Comparison of ENCODE assay signal across 23 mouse cellular contexts in genomic region chr2:63668784-63669183, GRCm38 (mm10).
A peak's percentile ranks its signal among the peaks of the same experiment; 100 is the strongest.
DNase-seq lines count a peak whose midpoint lies in the region; ATAC-seq lines count a peak whose summit lies in the region.
"Had no signal": no experiment of that assay in that cellular context is flagged by ENCODE, and none has a peak within 500 bp of the region (broad histone marks: within the 10 kb centered on the region; RNA-seq: fewer than 3 reads in every experiment).

No protein-coding gene starts in this region.

- peak overlapping the region; percentile 65 for H3K27ac ChIP-seq in forebrain, embryonic 10.5 days
- H3K27ac ChIP-seq in forebrain, embryonic 14.5 days (ENCODE audit: low read depth, low read length): no peak overlapping the region
- H3K27ac ChIP-seq in hindbrain, embryonic 11.5 days (ENCODE audit: low read depth, low read length): no peak overlapping the region
- H3K27ac ChIP-seq in hindbrain, embryonic 10.5 days: no peak overlapping the region
- H3K27ac ChIP-seq in kidney, embryonic 16.5 days (ENCODE audit: low read length): no peak overlapping the region
- H3K27ac ChIP-seq: embryonic facial prominence, embryonic 15.5 days; forebrain, embryonic 15.5 days; heart, adult 2 months; heart, embryonic 15.5 days; intestine, embryonic 15.5 days had no signal

- 63% methylated on average over 7 of the region's 7 CpGs for WGBS in forebrain, embryonic 10.5 days
- 29% methylated on average over 7 of the region's 7 CpGs for WGBS in forebrain, embryonic 14.5 days
- WGBS in hindbrain, embryonic 11.5 days: 81% methylated on average over 7 of the region's 7 CpGs
- WGBS in hindbrain, embryonic 10.5 days: 65% methylated on average over 7 of the region's 7 CpGs
- WGBS in kidney, embryonic 16.5 days: 77% methylated on average over 7 of the region's 7 CpGs

- H3K4me3 ChIP-seq in forebrain, embryonic 10.5 days: no peak overlapping the region
- H3K4me3 ChIP-seq in forebrain, embryonic 14.5 days (ENCODE audit: low read depth, low read length): no peak overlapping the region
- H3K4me3 ChIP-seq in hindbrain, embryonic 11.5 days (ENCODE audit: low read depth, low read length): no peak overlapping the region
- no peak overlapping the region for H3K4me3 ChIP-seq in hindbrain, embryonic 10.5 days
- H3K4me3 ChIP-seq in kidney, embryonic 16.5 days (ENCODE audit: low read length): no peak overlapping the region
- H3K4me3 ChIP-seq: embryonic facial prominence, embryonic 15.5 days; erythroblast, embryonic 14.5 days; forebrain, embryonic 15.5 days; heart, adult 2 months; heart, embryonic 15.5 days; intestine, embryonic 15.5 days had no signal

- H3K9ac ChIP-seq in forebrain, embryonic 14.5 days (ENCODE audit: low read length): no peak overlapping the region
- H3K9ac ChIP-seq in hindbrain, embryonic 11.5 days (ENCODE audit: low read depth, low read length): no peak overlapping the region
- H3K9ac ChIP-seq in kidney, embryonic 16.5 days (replicated peaks; ENCODE audit: low read length): no peak overlapping the region
- H3K9ac ChIP-seq: embryonic facial prominence, embryonic 15.5 days; forebrain, embryonic 15.5 days; heart, embryonic 15.5 days; intestine, embryonic 15.5 days had no signal

- no peaks in the 10 kb centered on the region for H3K27me3 ChIP-seq in forebrain, embryonic 10.5 days (ENCODE audit: poor library complexity, severe bottlenecking)
- H3K27me3 ChIP-seq in forebrain, embryonic 14.5 days (replicated peaks; ENCODE audit: control insufficient read depth, insufficient read depth, low read length): no peaks in the 10 kb centered on the region
- H3K27me3 ChIP-seq in hindbrain, embryonic 11.5 days (ENCODE audit: control insufficient read depth, insufficient read depth, low read length): no peaks in the 10 kb centered on the region
- H3K27me3 ChIP-seq in hindbrain, embryonic 10.5 days (ENCODE audit: insufficient read depth, poor library complexity, severe bottlenecking): no peaks in the 10 kb centered on the region
- H3K27me3 ChIP-seq in kidney, embryonic 16.5 days (ENCODE audit: insufficient read depth, low read length): no peaks in the 10 kb centered on the region
- H3K27me3 ChIP-seq: embryonic facial prominence, embryonic 15.5 days; forebrain, embryonic 15.5 days; heart, embryonic 15.5 days; intestine, embryonic 15.5 days had no signal

- H3K36me3 ChIP-seq in forebrain, embryonic 10.5 days (replicated peaks): no peaks in the 10 kb centered on the region
- no peaks in the 10 kb centered on the region for H3K36me3 ChIP-seq in forebrain, embryonic 14.5 days (ENCODE audit: control insufficient read depth, insufficient read depth, low read length)
- H3K36me3 ChIP-seq in hindbrain, embryonic 11.5 days (ENCODE audit: control insufficient read depth, insufficient read depth, low read length): no peaks in the 10 kb centered on the region
- no peaks in the 10 kb centered on the region for H3K36me3 ChIP-seq in hindbrain, embryonic 10.5 days
- no peaks in the 10 kb centered on the region for H3K36me3 ChIP-seq in kidney, embryonic 16.5 days (ENCODE audit: insufficient read depth, low read length)
- H3K36me3 ChIP-seq: embryonic facial prominence, embryonic 15.5 days; forebrain, embryonic 15.5 days; heart, embryonic 15.5 days; intestine, embryonic 15.5 days had no signal

- no peak overlapping the region for H3K4me2 ChIP-seq in forebrain, embryonic 14.5 days (ENCODE audit: low read length)
- H3K4me2 ChIP-seq in hindbrain, embryonic 11.5 days (replicated peaks; ENCODE audit: low read depth, low read length): no peak overlapping the region
- no peak overlapping the region for H3K4me2 ChIP-seq in kidney, embryonic 16.5 days (replicated peaks; ENCODE audit: low read depth, low read length)
- H3K4me2 ChIP-seq: embryonic facial prominence, embryonic 15.5 days; forebrain, embryonic 15.5 days; heart, embryonic 11.5 days; heart, embryonic 15.5 days; intestine, embryonic 15.5 days had no signal

- H3K4me1 ChIP-seq in forebrain, embryonic 10.5 days: peaks cover 43% of the 10 kb centered on the region
- peaks cover 10% of the 10 kb centered on the region for H3K4me1 ChIP-seq in forebrain, embryonic 14.5 days (ENCODE audit: control insufficient read depth, insufficient read depth, low read length)
- no peaks in the 10 kb centered on the region for H3K4me1 ChIP-seq in hindbrain, embryonic 11.5 days (replicated peaks; ENCODE audit: control insufficient read depth, insufficient read depth, low read length)
- 0 out of 2 replicates have a peak, but pooled peaks cover 6% of the 10 kb centered on the region for H3K4me1 ChIP-seq in hindbrain, embryonic 10.5 days (replicated peaks)
- H3K4me1 ChIP-seq in kidney, embryonic 16.5 days (ENCODE audit: insufficient read depth, low read length): no peaks in the 10 kb centered on the region
- H3K4me1 ChIP-seq: embryonic facial prominence, embryonic 15.5 days; heart, embryonic 15.5 days; intestine, embryonic 15.5 days had no signal

- DNase-seq in forebrain, embryonic 10.5 days (ENCODE audit: extremely low spot score, low spot score): no peak
- no peak for DNase-seq in forebrain, embryonic 14.5 days (ENCODE audit: low spot score)
- DNase-seq in hindbrain, embryonic 11.5 days (ENCODE audit: low spot score): no peak
- DNase-seq in hindbrain, embryonic 10.5 days (ENCODE audit: low spot score): no peak
- no peak for DNase-seq in kidney, adult 11 months
- peak; percentile 1 for DNase-seq in ZHBTc4 (ENCODE audit: low read depth, low spot score)
- no peak for DNase-seq in lung, postnatal 14 days
- DNase-seq: adrenal gland, postnatal 14 days; cerebellum, adult 11-12 months; cerebellum, adult 9-10 months; cerebellum, postnatal 25 days; gastrocnemius, postnatal 10 days; heart, adult 2 months; heart, postnatal 14 days; kidney, adult 2 months had no signal

- no peak for ATAC-seq in forebrain, embryonic 14.5 days
- ATAC-seq in hindbrain, embryonic 11.5 days (ENCODE audit: low FRiP score): peak; percentile 43; the same call in 1 of the 2 replicates
- 0 out of 2 replicates have a peak, but pooled peaks have one; percentile 6 for ATAC-seq in kidney, embryonic 16.5 days (ENCODE audit: low FRiP score, low TSS enrichment)
- ATAC-seq: activated CD4-positive, CD25-positive, alpha-beta regulatory T cell, adult 4 months; intestine, embryonic 15.5 days had no signal

- no peaks in the 10 kb centered on the region for H3K9me3 ChIP-seq in forebrain, embryonic 10.5 days
- H3K9me3 ChIP-seq in forebrain, embryonic 14.5 days (replicated peaks; ENCODE audit: control insufficient read depth, low read length): no peaks in the 10 kb centered on the region
- no peaks in the 10 kb centered on the region for H3K9me3 ChIP-seq in hindbrain, embryonic 11.5 days (ENCODE audit: control insufficient read depth, low read length)
- no peaks in the 10 kb centered on the region for H3K9me3 ChIP-seq in hindbrain, embryonic 10.5 days
- no peaks in the 10 kb centered on the region for H3K9me3 ChIP-seq in kidney, embryonic 16.5 days (ENCODE audit: low read length)
- H3K9me3 ChIP-seq: embryonic facial prominence, embryonic 15.5 days; forebrain, embryonic 15.5 days; heart, embryonic 15.5 days; intestine, embryonic 15.5 days had no signal
